In the genomic region with DNA sequence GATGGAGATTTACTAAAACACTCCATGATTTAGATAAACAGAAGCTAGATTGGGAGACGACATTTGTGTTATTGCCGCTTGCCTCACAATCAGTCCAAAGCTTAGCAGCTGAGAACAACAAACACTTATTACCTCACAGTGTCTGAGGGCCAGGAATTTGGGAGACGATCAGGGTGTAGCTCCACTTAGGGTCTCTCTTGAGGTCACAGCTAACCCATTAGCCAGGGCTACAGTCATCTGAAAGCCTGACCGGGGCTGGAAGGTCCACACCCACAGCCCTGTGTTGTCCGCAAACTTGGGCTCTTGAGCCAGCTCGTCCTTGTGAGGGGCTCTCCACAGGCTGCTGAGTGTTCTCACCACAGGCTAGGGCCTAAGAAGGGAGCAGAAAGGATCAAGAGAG, we compare ENCODE assay signal across 19 mouse cellular contexts. TPM values are rescaled to one million over a fixed set of nuclear protein-coding genes. Genes with fewer than 3 reads are reported as not detected.
DNase-seq lines count a peak whose midpoint lies in the region; ATAC-seq lines count a peak whose summit lies in the region.
"Had no signal": no experiment of that assay in that cellular context is flagged by ENCODE, and none has a peak within 500 bp of the region (broad histone marks: within the 10 kb centered on the region; RNA-seq: fewer than 3 reads in every experiment).

No protein-coding gene starts in this region.

- no peak overlapping the region for H3K4me2 ChIP-seq in heart, embryonic 11.5 days
- H3K4me2 ChIP-seq in embryonic facial prominence, embryonic 12.5 days (replicated peaks), result no peak overlapping the region
- H3K4me2 ChIP-seq: limb, embryonic 12.5 days; liver, embryonic 13.5 days had no signal

- WGBS in heart, embryonic 11.5 days (ENCODE audit: insufficient replicate concordance), result 49% methylated on average over 6 of the region's 6 CpGs
- WGBS in embryonic facial prominence, embryonic 12.5 days, result 66% methylated on average over 6 of the region's 6 CpGs

- H3K36me3 ChIP-seq in heart, embryonic 11.5 days (ENCODE audit: control insufficient read depth, insufficient read depth, low read length), result no peaks in the 10 kb centered on the region
- H3K36me3 ChIP-seq in embryonic facial prominence, embryonic 12.5 days, result no peaks in the 10 kb centered on the region
- H3K36me3 ChIP-seq: limb, embryonic 12.5 days; liver, embryonic 13.5 days had no signal

- H3K27me3 ChIP-seq in heart, embryonic 11.5 days (ENCODE audit: control insufficient read depth, insufficient read depth, low read length), result peaks cover 59% of the 10 kb centered on the region
- H3K27me3 ChIP-seq in embryonic facial prominence, embryonic 12.5 days, result no peaks in the 10 kb centered on the region
- H3K27me3 ChIP-seq: limb, embryonic 12.5 days; liver, embryonic 13.5 days had no signal

- intact Hi-C loops in heart, postnatal 25 days (cut with DNase I), result loop anchor here (5.0 kb wide), 2 partner anchors 140 to 204 kb away; no protein-coding TSS in a partner anchor

- DNase-seq in heart, adult 18-20 months, result peak; percentile 17 to 35
- peak; percentile 7 for DNase-seq in heart, postnatal 25 days (ENCODE audit: low spot score)
- DNase-seq in lung, postnatal 10 days, result peak; percentile 46
- DNase-seq in ovary, postnatal 36 days (ENCODE audit: low spot score), result no peak
- no peak for DNase-seq in kidney, postnatal 25 days
- DNase-seq: adrenal gland, postnatal 25 days; B cell, adult 2 months; cerebellum, adult 2 months; forebrain, postnatal 0 days; liver, embryonic 13.5 days; right cerebral cortex, adult 18-20 months; spleen, adult 18-20 months had no signal

- no peak overlapping the region for H3K9ac ChIP-seq in heart, embryonic 11.5 days (ENCODE audit: low read depth, low read length)
- no peak overlapping the region for H3K9ac ChIP-seq in embryonic facial prominence, embryonic 12.5 days
- H3K9ac ChIP-seq: forebrain, postnatal 0 days; limb, embryonic 12.5 days; liver, embryonic 13.5 days had no signal

- ATAC-seq in heart, embryonic 11.5 days (replicated peaks; ENCODE audit: insufficient number of reproducible peaks, low FRiP score, low TSS enrichment), result no peak
- ATAC-seq in embryonic facial prominence, embryonic 12.5 days (ENCODE audit: insufficient number of reproducible peaks, insufficient read depth, low FRiP score, low TSS enrichment), result peak; percentile 19; the same call in 1 of the 2 replicates
- ATAC-seq in megakaryocyte-erythroid progenitor cell, adult 5-6 weeks (replicated peaks; ENCODE audit: low FRiP score, low TSS enrichment, poor library complexity, severe bottlenecking), result no peak
- ATAC-seq: forebrain, postnatal 0 days had no signal

- H3K4me1 ChIP-seq in heart, embryonic 11.5 days (ENCODE audit: control insufficient read depth, insufficient read depth, low read length), result peaks cover 9% of the 10 kb centered on the region; the same call in 1 of the 2 replicates
- peaks cover 5% of the 10 kb centered on the region; the same call in 1 of the 2 replicates for H3K4me1 ChIP-seq in embryonic facial prominence, embryonic 12.5 days
- H3K4me1 ChIP-seq: liver, embryonic 13.5 days had no signal

- H3K4me3 ChIP-seq in heart, embryonic 11.5 days (ENCODE audit: low read depth, low read length), result no peak overlapping the region
- no peak overlapping the region for H3K4me3 ChIP-seq in embryonic facial prominence, embryonic 12.5 days
- H3K4me3 ChIP-seq: layer of hippocampus, adult 2 months; limb, embryonic 12.5 days; liver, embryonic 13.5 days had no signal

- no peaks in the 10 kb centered on the region for H3K9me3 ChIP-seq in heart, embryonic 11.5 days (replicated peaks; ENCODE audit: control insufficient read depth, low read length)
- no peaks in the 10 kb centered on the region for H3K9me3 ChIP-seq in embryonic facial prominence, embryonic 12.5 days
- H3K9me3 ChIP-seq: limb, embryonic 12.5 days; liver, embryonic 13.5 days had no signal

- no peak overlapping the region for H3K27ac ChIP-seq in heart, embryonic 11.5 days (ENCODE audit: low read depth, low read length)
- no peak overlapping the region for H3K27ac ChIP-seq in embryonic facial prominence, embryonic 12.5 days
- H3K27ac ChIP-seq: layer of hippocampus, adult 2 months; limb, embryonic 12.5 days; liver, embryonic 13.5 days had no signal

RNA-seq across cellular contexts. Expression of gene Limch1, which starts 32.8 kb away (rescaled TPM):
- 100 to 1,000 TPM; 237 to 240 TPM for total RNA-seq in heart, adult 18-20 months (2021)
- 28.2 and 32.8 TPM in 2 replicates for polyA plus RNA-seq in heart, embryonic 11.5 days (2014; fragmentation: Nextera tagmentation; extraction: Ambion mirVana)
- 61.6 and 61.9 TPM in 2 replicates for polyA plus RNA-seq in embryonic facial prominence, embryonic 12.5 days (2016; fragmentation: Nextera tagmentation; extraction: Ambion mirVana)
- 100 to 1,000 TPM; 210 to 274 TPM for total RNA-seq in heart, postnatal 25 days (2021)
- not detected in 2 replicates for total RNA-seq in megakaryocyte-erythroid progenitor cell, adult 5-6 weeks (2014; fragmentation: Nextera tagmentation)
- total RNA-seq in megakaryocyte-erythroid progenitor cell, adult 5-6 weeks (2017), result not detected in 2 replicates
- total RNA-seq: granulocyte monocyte progenitor cell, adult 5-6 weeks had no signal

RNA-seq across cellular contexts. Expression of gene Uchl1, which starts 36.9 kb away (rescaled TPM):
- 1 to 10 TPM; 8.3 to 8.4 TPM for total RNA-seq in heart, adult 18-20 months (2021)
- 128 and 136 TPM in 2 replicates for polyA plus RNA-seq in heart, embryonic 11.5 days (2014; fragmentation: Nextera tagmentation; extraction: Ambion mirVana)
- polyA plus RNA-seq in embryonic facial prominence, embryonic 12.5 days (2016; fragmentation: Nextera tagmentation; extraction: Ambion mirVana), result 141 and 184 TPM in 2 replicates
- total RNA-seq in heart, postnatal 25 days (2021), result 1 to 10 TPM; 7.4 to 8.2 TPM
- total RNA-seq in megakaryocyte-erythroid progenitor cell, adult 5-6 weeks (2014; fragmentation: Nextera tagmentation), result 0.48 TPM in 1 of 2 replicates, not detected in the other
- total RNA-seq in megakaryocyte-erythroid progenitor cell, adult 5-6 weeks (2017), result 1.4 TPM in 1 of 2 replicates, not detected in the other
- total RNA-seq: megakaryocyte, adult 5-6 weeks had no signal

Comparison
In these comparisons a context has a peak if more than half of its experiments do, and no peak if none do; other contexts are left out.
1. DNase-seq: peak in heart, adult 18-20 months (2 of 2), heart, postnatal 25 days (single experiment) and lung, postnatal 10 days (single experiment); none in ovary, postnatal 36 days (single experiment) and kidney, postnatal 25 days (0 of 2).
2. RNA of gene Limch1, which starts 32.8 kb away (total RNA-seq): 210 to 274 TPM in heart, postnatal 25 days and 237 to 240 TPM in heart, adult 18-20 months; not detected in megakaryocyte-erythroid progenitor cell, adult 5-6 weeks; every median in the first group is over 100 times any median in the second.